Mouse (Mus musculus) limb, embryonic 10.5 days (tissue): ENCODE results near the gene Anxa7. TPM values are rescaled to one million over a fixed set of nuclear protein-coding genes. Genes with fewer than 3 reads are reported as not detected.

Experiments used
- DNase-seq: peaks from one replicate; pipeline ENCODE4 v3.0.0-alpha.2; 2017; ENCODE audit warnings: low spot score
- H3K27ac ChIP-seq: fragments of 300-500 bp; sonication (generic); 2 replicates; pipeline ENCODE4 v1.5.1; 2016; ENCODE audit warnings: mild to moderate bottlenecking
- H3K27me3 ChIP-seq: fragments of 300-500 bp; sonication (generic); 2 replicates; pipeline ENCODE4 v1.6.1; 2016; ENCODE audit warnings: low read depth, mild to moderate bottlenecking; ENCODE audit not compliant: poor library complexity, severe bottlenecking
- H3K36me3 ChIP-seq: fragments of 300-500 bp; sonication (generic); 2 replicates; pipeline ENCODE4 v1.6.1; 2016; ENCODE audit warnings: mild to moderate bottlenecking, moderate library complexity
- H3K4me1 ChIP-seq: fragments of 300-500 bp; sonication (generic); 2 replicates; pipeline ENCODE4 v1.6.1; 2016
- H3K4me3 ChIP-seq: fragments of 300-500 bp; sonication (generic); 2 replicates; pipeline ENCODE4 v1.5.1; 2016; ENCODE audit warnings: mild to moderate bottlenecking, moderate library complexity
- H3K9me3 ChIP-seq: fragments of 300-500 bp; sonication (generic); replicated peaks from 2 replicates; pipeline ENCODE4 v1.6.1; 2016; ENCODE audit warnings: mild to moderate bottlenecking
- WGBS: fragments of 180-500 bp; shearing (Covaris S2); methylation state at CpG from one replicate; pipeline ENCODE4 v1.1.7; 2016; 5-methylcytosine and 5-hydroxymethylcytosine counted together
- polyA plus RNA-seq: library from polyadenylated mRNA; unstranded; fragments of >200 nt; fragmentation: Nextera tagmentation; extraction: Ambion mirVana; gene quantifications from 2 replicates; pipeline ENCODE4 v1.2.1, GENCODE M21; 2016

Gene Anxa7
- 21.2 and 23.3 TPM in 2 replicates for polyA plus RNA-seq

DNA sequence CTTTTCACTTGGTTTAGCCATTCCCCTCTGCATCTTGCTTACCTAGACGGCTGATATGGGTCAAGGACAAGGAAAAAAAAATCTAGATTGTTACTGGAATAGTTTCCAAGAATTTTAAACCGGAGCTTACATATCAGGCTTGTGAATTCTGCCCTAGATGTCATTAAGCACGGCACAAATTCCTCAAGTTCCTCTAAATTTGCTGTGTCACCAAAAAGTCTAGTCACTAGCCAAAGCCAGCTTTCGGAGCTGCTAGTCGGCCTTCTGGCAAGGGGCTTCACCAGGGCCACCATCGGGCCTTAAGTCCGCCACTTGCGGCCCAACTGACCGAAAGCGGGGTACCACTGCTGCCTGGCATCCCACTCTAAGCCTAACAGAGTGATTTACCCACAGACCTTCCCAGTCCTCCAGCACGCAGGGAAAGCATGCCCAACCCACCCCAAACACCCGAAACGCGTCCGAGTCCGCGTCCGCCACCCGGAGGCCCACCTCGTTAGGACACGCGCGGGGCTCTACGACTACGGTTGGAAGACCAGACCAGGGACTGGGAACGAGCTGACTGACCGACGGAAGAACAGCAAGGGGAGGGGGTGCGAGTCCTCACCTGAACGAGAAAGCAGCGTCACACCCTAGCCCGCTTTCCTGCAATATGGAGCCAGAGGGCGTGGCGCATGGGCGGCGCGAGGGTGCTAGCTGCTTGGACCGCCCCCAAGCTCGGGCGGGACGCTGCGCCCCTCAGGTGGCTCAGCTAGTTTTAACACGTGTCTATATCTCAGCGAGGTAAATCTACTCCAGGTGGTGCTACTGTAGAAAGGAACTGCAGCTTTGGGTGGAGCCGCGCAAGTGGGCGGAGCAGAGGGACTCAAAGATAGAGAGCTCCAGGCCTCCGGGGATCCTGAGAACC, at the start of gene Anxa7:
TSS of gene Anxa7 (minus strand) at position 843 of the 904 bp plus-strand sequence.
- Histone ChIP-seq H3K9me3 (no peaks in the 10 kb centered on the region), H3K27me3 (no peaks in the 10 kb centered on the region), H3K4me1 (peaks cover 38% of the 10 kb centered on the region), H3K27ac (peak within 1 kb of the TSS; percentile 85), H3K36me3 (peaks cover 9% of the 10 kb centered on the region), H3K4me3 (peak within 1 kb of the TSS; percentile 85)
- DNase-seq, result peak; percentile 83
- 1% methylated on average over 48 of the region's 48 CpGs for WGBS

DNA sequence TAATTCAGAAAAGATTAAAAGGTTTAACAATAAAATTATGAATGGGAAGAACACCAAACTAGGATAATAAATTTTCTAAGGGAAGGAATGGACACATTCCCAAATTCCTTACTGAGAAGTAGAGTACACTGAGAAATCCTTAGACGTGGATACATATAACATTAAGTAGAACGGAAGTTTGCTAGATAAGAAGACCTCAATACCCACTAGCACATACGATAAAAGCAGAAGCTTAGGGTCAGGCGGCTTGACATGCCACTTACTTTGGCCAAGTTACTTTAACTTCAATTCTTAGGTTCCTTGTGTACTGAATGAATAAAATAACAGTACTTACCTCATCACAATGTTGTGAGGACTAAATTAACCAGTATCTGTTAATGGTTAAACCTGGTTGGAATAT, 49.7 kb upstream of the Anxa7 start:
- H3K9me3 ChIP-seq, result no peaks in the 10 kb centered on the region
- no peak for DNase-seq
- no peak overlapping the region for H3K27ac ChIP-seq
- H3K4me1 ChIP-seq, result no peaks in the 10 kb centered on the region
- no peak overlapping the region for H3K4me3 ChIP-seq
- no peaks in the 10 kb centered on the region for H3K27me3 ChIP-seq
- 91% methylated on average over 4 of the region's 4 CpGs for WGBS
- peaks cover 40% of the 10 kb centered on the region for H3K36me3 ChIP-seq

DNA sequence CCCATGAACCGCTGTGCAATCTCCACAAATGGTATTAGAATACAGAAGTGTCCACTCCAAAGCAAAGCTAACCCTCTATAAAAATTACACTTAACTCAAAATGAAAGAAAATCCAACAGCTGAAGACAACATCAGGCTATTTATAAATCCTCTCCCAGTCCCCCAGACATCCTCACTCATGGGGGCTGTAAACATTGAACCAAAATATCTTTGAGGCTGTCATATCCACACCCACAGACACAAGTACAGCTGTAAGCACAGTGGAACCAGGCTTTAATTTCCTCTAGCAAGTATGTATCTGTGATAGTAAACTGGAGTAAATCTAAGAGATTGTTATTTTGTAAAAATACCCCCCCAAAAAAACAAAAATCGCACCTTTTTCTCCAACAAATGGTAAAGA, 40.2 kb upstream of the Anxa7 start:
- Histone ChIP-seq H3K27me3 (no peaks in the 10 kb centered on the region), H3K4me1 (no peaks in the 10 kb centered on the region), H3K36me3 (peaks cover 84% of the 10 kb centered on the region), H3K9me3 (no peaks in the 10 kb centered on the region), H3K4me3 (no peak overlapping the region), H3K27ac (no peak overlapping the region)
- DNase-seq, result no peak
- 95% methylated on average over 2 of the region's 2 CpGs for WGBS

DNA sequence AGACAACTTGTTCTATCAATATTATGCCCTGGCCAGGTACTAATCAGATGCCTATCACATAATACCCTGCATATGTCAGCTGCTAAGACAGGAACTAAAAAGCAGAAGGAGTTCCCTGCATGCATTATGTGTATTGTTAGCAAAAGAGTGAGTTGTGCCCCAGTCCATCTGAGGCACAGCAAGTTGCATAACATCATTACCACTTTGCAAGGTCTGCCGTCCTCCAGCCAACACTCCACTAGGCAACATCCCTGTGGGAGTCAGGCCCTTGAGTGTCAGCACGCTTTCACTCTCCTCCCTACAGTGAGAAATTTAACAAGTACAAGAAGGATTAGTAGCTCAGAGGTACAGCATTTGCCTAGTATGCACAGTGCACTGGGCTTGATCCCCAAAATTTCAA, 28.5 kb upstream of the Anxa7 start:
- peaks cover 66% of the 10 kb centered on the region for H3K36me3 ChIP-seq
- DNase-seq, result no peak
- 80% methylated on average over 2 of the region's 2 CpGs for WGBS
- H3K27me3 ChIP-seq, result no peaks in the 10 kb centered on the region
- H3K9me3 ChIP-seq, result no peaks in the 10 kb centered on the region
- no peaks in the 10 kb centered on the region for H3K4me1 ChIP-seq
- H3K27ac ChIP-seq, result no peak overlapping the region
- H3K4me3 ChIP-seq, result no peak overlapping the region

DNA sequence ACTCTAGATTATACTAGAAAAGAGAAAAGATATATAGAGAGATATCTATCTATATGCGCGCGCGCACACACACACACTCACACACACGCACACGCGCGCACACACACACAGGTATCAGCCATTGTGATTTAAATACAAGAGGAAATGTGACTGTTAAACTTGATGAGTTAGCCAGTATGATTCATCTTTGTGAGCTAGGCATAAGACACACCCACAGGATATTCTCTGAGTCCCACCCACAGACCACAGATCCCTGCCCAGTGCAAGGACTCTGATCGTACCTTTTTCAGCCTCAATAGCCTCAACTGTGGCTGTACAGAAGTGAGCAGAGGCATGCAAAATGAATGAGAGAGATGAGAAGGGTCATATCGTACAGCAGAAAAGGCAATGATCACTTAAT, 23.0 kb upstream of the Anxa7 start:
- Histone ChIP-seq H3K27me3 (no peaks in the 10 kb centered on the region), H3K4me3 (no peak overlapping the region), H3K4me1 (no peaks in the 10 kb centered on the region), H3K27ac (no peak overlapping the region), H3K36me3 (peaks cover 60% of the 10 kb centered on the region), H3K9me3 (no peaks in the 10 kb centered on the region)
- 95% methylated on average over 10 of the region's 10 CpGs for WGBS
- no peak for DNase-seq

DNA sequence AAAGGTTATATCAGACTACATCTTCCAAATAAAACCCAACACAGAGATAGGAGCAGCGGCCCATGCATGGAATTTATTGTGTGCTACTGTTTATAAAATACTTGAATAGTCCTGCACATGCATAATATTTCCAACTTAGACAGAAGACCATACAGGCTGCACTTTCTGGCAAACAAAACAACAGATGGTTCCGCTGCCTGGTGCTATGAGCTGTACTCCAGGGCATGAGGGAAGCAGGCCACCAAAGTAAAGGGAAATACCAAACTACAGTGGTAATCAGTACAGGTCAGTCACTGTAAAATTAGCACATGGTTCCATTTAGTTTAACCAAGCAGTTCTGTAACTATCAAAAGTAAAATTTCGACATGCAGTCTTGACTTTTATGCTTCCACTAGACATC, 20.0 kb upstream of the Anxa7 start:
- peaks cover 73% of the 10 kb centered on the region for H3K36me3 ChIP-seq
- H3K27ac ChIP-seq, result no peak overlapping the region
- H3K27me3 ChIP-seq, result no peaks in the 10 kb centered on the region
- 90% methylated on average over 3 of the region's 3 CpGs for WGBS
- DNase-seq, result no peak
- H3K4me1 ChIP-seq, result no peaks in the 10 kb centered on the region
- H3K9me3 ChIP-seq, result no peaks in the 10 kb centered on the region
- no peak overlapping the region for H3K4me3 ChIP-seq

DNA sequence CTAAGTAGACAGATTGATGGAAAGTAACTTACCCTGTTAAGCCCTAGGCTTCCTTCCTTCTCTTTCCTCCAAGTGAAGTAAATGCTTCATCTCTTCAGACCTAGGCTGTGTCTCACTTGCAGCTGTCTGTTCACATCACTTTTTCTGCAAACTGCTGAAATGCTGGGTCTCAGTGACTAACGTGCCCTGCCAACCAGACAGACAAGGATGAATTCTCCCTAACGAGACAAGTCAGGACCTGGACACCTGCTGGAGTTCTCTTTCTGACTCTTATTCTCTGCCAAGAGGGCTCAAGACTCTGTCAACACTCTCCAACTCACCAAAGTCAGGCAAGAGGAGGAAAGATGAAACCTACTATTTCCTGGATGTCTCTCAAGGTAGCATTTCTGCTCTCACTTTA, 16.7 kb upstream of the Anxa7 start, which contains the start of gene Mss51:
TSS of gene Mss51 (minus strand) at position 299 of the 400 bp plus-strand sequence.
- WGBS, result 76% methylated on average over 2 of the region's 2 CpGs
- Histone ChIP-seq H3K36me3 (peaks cover 80% of the 10 kb centered on the region), H3K9me3 (no peaks in the 10 kb centered on the region), H3K4me1 (no peaks in the 10 kb centered on the region), H3K4me3 (no peak within 1 kb of the TSS), H3K27me3 (no peaks in the 10 kb centered on the region), H3K27ac (no peak within 1 kb of the TSS)
- no peak for DNase-seq

DNA sequence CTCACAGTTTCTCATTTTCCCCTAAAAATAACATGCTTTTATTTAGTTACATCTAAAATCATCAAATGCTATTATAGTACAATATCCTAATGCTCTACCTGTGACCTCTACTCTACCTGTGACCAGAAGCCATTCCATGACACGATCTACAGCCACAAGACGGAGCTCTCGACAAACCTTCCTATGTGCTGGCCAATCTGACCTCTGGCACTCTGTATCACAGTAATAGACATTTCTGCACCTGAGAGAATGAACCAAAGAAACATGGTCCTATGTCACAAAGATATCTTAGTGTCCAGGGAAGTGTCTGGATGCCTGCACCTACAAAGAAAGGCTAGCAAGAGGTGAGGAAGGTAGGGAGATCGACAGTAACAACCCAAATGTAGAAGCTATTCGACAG, 6.1 kb upstream of the Anxa7 start:
- no peaks in the 10 kb centered on the region for H3K4me1 ChIP-seq
- H3K27me3 ChIP-seq, result no peaks in the 10 kb centered on the region
- 95% methylated on average over 5 of the region's 5 CpGs for WGBS
- H3K36me3 ChIP-seq, result peaks cover 44% of the 10 kb centered on the region
- H3K4me3 ChIP-seq, result no peak overlapping the region
- H3K27ac ChIP-seq, result no peak overlapping the region
- no peak for DNase-seq
- H3K9me3 ChIP-seq, result no peaks in the 10 kb centered on the region

DNA sequence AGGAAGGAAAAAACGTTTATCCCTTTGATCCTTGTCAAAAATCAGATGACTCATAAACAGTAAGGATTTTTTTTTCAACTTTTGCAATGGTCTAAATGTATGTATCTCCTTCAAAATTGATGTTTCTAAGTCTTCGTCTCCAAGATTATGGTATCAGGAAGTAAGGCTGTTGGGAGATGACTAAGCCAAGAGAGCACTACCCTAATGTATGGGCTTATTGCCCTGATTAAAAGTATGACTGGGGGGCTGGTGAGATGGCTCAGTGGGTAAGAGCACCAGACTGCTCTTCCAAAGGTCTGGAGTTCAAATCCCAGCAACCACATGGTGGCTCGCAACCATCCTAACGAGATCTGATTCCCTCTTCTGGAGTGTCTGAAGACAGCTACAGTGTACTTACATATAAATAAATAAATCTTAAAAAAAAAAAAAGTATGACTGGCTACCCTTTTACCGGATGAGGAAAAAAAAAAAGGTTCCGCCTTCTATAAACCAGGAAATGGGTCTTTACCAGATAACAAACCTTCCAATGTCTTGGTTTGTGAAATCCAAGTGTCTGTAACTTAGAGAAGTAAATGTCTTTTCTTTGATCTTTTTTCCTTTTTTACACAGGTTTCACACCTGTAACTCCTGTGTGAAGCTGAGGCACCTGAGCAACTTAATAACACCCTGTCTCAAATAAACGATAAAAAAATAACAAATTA, 2.3 kb upstream of the Anxa7 start:
- no peaks in the 10 kb centered on the region for H3K27me3 ChIP-seq
- peaks cover 21% of the 10 kb centered on the region for H3K36me3 ChIP-seq
- H3K9me3 ChIP-seq, result no peaks in the 10 kb centered on the region
- no peak for DNase-seq
- WGBS, result 89% methylated on average over 7 of the region's 7 CpGs
- peaks cover 27% of the 10 kb centered on the region for H3K4me1 ChIP-seq
- H3K4me3 ChIP-seq, result no peak overlapping the region
- H3K27ac ChIP-seq, result no peak overlapping the region

DNA sequence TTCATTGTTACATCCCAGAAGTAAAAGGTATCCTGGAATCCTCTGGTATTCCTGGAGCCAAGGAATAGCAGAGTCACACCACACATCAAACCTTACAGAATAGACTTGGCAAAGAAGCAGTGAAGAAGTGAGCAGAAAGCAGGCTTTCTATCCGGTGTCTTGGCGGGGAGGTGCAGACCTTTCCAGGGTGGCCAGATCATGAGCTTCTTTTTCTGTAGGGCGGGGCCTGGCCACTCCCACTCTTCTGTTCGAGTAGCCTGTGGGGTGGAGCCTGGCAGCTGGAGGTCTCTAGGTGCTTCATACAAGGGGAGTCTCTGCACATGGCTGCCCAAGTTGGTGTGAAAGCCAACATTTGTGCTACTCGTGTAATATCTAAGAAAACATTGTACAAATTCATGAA, 1.3 kb upstream of the Anxa7 start:
- 18% methylated on average over 5 of the region's 5 CpGs for WGBS
- no peak overlapping the region for H3K4me3 ChIP-seq
- peaks cover 16% of the 10 kb centered on the region for H3K36me3 ChIP-seq
- no peak for DNase-seq
- no peaks in the 10 kb centered on the region for H3K27me3 ChIP-seq
- no peak overlapping the region for H3K27ac ChIP-seq
- H3K9me3 ChIP-seq, result no peaks in the 10 kb centered on the region
- H3K4me1 ChIP-seq, result peaks cover 36% of the 10 kb centered on the region

DNA sequence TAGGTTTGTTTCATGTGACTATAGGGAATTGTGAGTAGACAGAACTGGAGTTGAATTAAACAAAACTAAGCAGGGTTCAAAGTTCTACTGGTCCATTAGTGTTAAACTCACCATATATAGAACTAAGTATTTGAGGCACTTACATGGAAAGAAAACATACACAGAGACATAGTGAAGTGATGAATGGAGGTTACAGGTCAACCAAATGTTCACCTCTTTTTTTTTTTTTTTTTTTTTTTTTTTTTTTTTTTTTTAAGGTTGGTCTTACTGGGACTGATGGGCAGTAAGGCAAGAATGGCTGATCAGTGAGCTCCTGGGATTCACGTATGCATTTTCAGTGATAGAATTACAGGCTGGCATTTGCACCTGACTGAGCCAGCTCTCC, 254 bp upstream of the Anxa7 start:
- Histone ChIP-seq H3K9me3 (no peaks in the 10 kb centered on the region), H3K4me1 (peaks cover 36% of the 10 kb centered on the region), H3K4me3 (peak overlapping the region; percentile 85), H3K27ac (no peak overlapping the region; the same call in 1 of the 2 replicates), H3K27me3 (no peaks in the 10 kb centered on the region), H3K36me3 (peaks cover 15% of the 10 kb centered on the region)
- WGBS, result 56% methylated on average over 1 of the region's 1 CpGs
- DNase-seq, result no peak

DNA sequence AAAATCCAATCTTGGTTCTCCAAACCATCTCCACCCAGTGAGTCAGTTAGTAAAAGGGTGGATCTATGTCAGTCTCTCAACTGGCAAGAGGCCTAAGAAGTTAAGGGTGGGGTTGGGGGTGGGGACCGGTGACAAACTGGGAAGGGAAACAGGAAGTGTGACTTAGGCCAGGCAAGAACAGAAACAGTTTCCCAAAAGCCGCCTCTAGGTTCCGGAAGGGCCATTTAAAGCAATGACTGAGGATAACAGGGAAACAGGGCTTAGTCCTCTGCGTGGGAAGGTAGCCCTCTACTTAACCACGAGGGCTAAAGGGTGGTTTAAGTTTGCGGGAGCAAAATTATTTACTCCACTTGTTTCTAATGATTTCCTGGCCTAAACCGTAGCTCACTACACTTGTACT, 1.1 kb downstream of the Anxa7 start:
- 7% methylated on average over 7 of the region's 7 CpGs for WGBS
- Histone ChIP-seq H3K27me3 (no peaks in the 10 kb centered on the region), H3K36me3 (peaks cover 1% of the 10 kb centered on the region), H3K9me3 (no peaks in the 10 kb centered on the region), H3K4me1 (peaks cover 42% of the 10 kb centered on the region), H3K27ac (peak overlapping the region; percentile 38; the same call in 1 of the 2 replicates), H3K4me3 (peak overlapping the region; percentile 85)
- DNase-seq, result no peak

DNA sequence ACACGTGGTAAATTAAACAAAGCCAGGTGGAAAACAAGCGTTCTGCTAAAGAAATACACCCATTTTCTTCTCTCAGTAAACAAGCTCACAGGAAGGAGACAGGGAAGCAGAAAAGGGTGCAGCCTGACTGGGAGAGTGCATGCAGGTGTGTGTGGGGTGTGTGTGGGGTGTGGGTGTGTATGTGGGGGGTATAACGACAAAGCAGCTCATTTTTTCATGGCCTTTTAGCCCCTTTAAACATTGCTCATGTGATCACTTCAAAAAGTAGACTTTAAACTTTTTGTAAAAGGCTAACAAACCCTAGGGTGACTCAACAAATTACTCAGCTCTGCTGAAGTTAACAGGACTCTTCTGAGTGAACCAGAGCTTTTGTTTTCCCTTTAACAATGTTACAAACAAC, 1.5 kb downstream of the Anxa7 start:
- H3K27ac ChIP-seq, result no peak overlapping the region
- peaks cover 42% of the 10 kb centered on the region for H3K4me1 ChIP-seq
- no peaks in the 10 kb centered on the region; the same call in 1 of the 2 replicates for H3K36me3 ChIP-seq
- peak overlapping the region; percentile 85 for H3K4me3 ChIP-seq
- WGBS, result 43% methylated on average over 3 of the region's 3 CpGs
- no peak for DNase-seq
- no peaks in the 10 kb centered on the region for H3K9me3 ChIP-seq
- no peaks in the 10 kb centered on the region for H3K27me3 ChIP-seq
